In genomic region chr10:65114586-65114985, GRCm38 (mm10) we compare ENCODE assay signal across 34 mouse cellular contexts.
"Had no signal": no experiment of that assay in that cellular context is flagged by ENCODE, and none has a peak within 500 bp of the region (broad histone marks: within the 10 kb centered on the region; RNA-seq: fewer than 3 reads in every experiment).

No protein-coding gene starts in this region.

- H3K9me3 ChIP-seq: heart, embryonic 12.5 days; heart, embryonic 13.5 days; heart, embryonic 15.5 days; hindbrain, embryonic 10.5 days; hindbrain, embryonic 12.5 days; hindbrain, embryonic 13.5 days; hindbrain, embryonic 15.5 days; intestine, embryonic 15.5 days; kidney, embryonic 15.5 days had no signal

- H3K4me1 ChIP-seq: heart, embryonic 12.5 days; heart, embryonic 13.5 days; heart, embryonic 15.5 days; hindbrain, embryonic 10.5 days; hindbrain, embryonic 12.5 days; hindbrain, embryonic 13.5 days; hindbrain, embryonic 15.5 days; intestine, embryonic 15.5 days; kidney, embryonic 15.5 days had no signal

- DNase-seq: heart, postnatal 10 days; heart, postnatal 14 days; heart, postnatal 36 days; heart, postnatal 4 days; kidney, adult 11 months; kidney, adult 18-20 months; kidney, adult 2 months; kidney, adult 8-10 months; kidney, adult 9 months; kidney, postnatal 10 days; kidney, postnatal 14 days; kidney, postnatal 25 days; kidney, postnatal 36 days; kidney, postnatal 4 days; layer of hippocampus, adult 9-11 months; layer of hippocampus, postnatal 36 days had no signal

- ATAC-seq: hindbrain, embryonic 16.5 days; hindbrain, postnatal 0 days; inflammation-experienced regulatory T-cells, adult 6 months; intestine, embryonic 15.5 days; intestine, embryonic 16.5 days; intestine, postnatal 0 days had no signal

- H3K4me2 ChIP-seq: heart, embryonic 12.5 days; heart, embryonic 13.5 days; heart, embryonic 15.5 days; hindbrain, embryonic 12.5 days; hindbrain, embryonic 13.5 days; hindbrain, embryonic 14.5 days; hindbrain, embryonic 15.5 days; intestine, embryonic 15.5 days; kidney, embryonic 15.5 days had no signal

- H3K27ac ChIP-seq: heart, embryonic 13.5 days; heart, embryonic 15.5 days; hindbrain, embryonic 10.5 days; hindbrain, embryonic 12.5 days; hindbrain, embryonic 13.5 days; hindbrain, embryonic 14.5 days; hindbrain, embryonic 15.5 days; hindbrain, postnatal 0 days; intestine, embryonic 15.5 days; kidney, embryonic 15.5 days; kidney, postnatal 0 days; layer of hippocampus, adult 2 months; left cerebral cortex, adult 2 months had no signal

- H3K27me3 ChIP-seq: heart, embryonic 12.5 days; heart, embryonic 13.5 days; heart, embryonic 15.5 days; hindbrain, embryonic 12.5 days; hindbrain, embryonic 13.5 days; hindbrain, embryonic 15.5 days; intestine, embryonic 15.5 days; kidney, embryonic 15.5 days had no signal

- H3K4me3 ChIP-seq: heart, embryonic 12.5 days; heart, embryonic 13.5 days; heart, embryonic 15.5 days; hindbrain, embryonic 10.5 days; hindbrain, embryonic 12.5 days; hindbrain, embryonic 13.5 days; hindbrain, embryonic 15.5 days; intestine, embryonic 15.5 days; kidney, embryonic 15.5 days; layer of hippocampus, adult 2 months; left cerebral cortex, adult 2 months had no signal

- H3K9ac ChIP-seq: heart, embryonic 12.5 days; heart, embryonic 13.5 days; heart, embryonic 15.5 days; hindbrain, embryonic 12.5 days; hindbrain, embryonic 13.5 days; hindbrain, embryonic 14.5 days; hindbrain, embryonic 15.5 days; intestine, embryonic 15.5 days; kidney, embryonic 15.5 days had no signal

- H3K36me3 ChIP-seq: heart, embryonic 12.5 days; heart, embryonic 13.5 days; heart, embryonic 15.5 days; hindbrain, embryonic 10.5 days; hindbrain, embryonic 12.5 days; hindbrain, embryonic 13.5 days; hindbrain, embryonic 15.5 days; intestine, embryonic 15.5 days; kidney, embryonic 15.5 days had no signal
